Mouse (Mus musculus) kidney, postnatal 25 days (tissue): ENCODE measurements at regions not wholly inside any gene's neighbourhood (a gene's known extent, or its start where the extent isn't known, plus 50 kb on each side); places are given as distances from the start of the nearest gene placed in this dataset.

Experiments used
- DNase-seq, 2 experiments: peaks; one replicate each; pipeline ENCODE4 v3.0.0; 2021; ENCODE audit warnings: mixed read lengths in 2 of 2

DNA sequence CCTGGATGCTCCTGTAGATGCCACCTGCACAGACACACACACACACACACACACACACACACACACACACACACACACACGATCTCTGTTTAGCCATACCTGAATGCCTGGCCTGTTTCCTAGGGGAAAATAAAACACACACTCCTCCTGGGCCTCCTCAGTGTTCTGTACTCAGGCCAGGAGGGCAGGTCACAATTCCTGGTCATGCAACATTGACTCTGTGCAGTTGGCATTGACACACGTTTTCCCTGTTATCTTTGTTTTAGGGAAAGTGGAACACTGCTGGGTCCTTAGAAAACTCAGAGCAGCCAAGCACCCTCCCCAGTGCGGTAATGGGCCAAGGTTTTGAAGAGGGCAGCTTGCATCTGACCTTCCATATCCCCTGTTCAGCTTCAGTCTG, 246.7 kb downstream of the H2al1j start:
- DNase-seq = peak in 1 of 2 experiments; percentile 40

GRCm38 (mm10) chrX:11575571-11575970, 247.9 kb downstream of the H2al1j start:
- no peak for DNase-seq

- DNase-seq = no peak
Observed at GRCm38 (mm10) chrX:11576287-11576686, 248.7 kb downstream of the H2al1j start.

DNA sequence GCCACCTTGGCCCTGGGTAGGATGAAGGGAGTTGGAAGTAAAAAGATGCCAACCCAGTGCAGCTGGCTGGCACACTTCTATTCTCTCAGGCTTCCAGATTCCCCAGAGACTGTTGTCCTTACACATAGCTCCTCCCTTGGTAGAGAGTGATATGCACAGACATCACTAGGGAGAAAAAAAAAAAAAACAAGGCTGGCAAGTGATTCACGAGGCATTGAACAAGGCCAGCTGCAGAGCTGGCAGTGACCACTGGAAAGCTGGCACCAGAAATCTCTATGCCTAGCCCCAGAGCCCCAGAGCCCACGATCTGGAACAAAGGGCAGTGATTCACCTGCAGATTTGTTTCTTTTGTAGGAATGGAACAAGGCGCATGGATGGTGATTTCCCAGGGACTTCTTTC, 249.7 kb downstream of the H2al1j start:
- no peak for DNase-seq

DNA sequence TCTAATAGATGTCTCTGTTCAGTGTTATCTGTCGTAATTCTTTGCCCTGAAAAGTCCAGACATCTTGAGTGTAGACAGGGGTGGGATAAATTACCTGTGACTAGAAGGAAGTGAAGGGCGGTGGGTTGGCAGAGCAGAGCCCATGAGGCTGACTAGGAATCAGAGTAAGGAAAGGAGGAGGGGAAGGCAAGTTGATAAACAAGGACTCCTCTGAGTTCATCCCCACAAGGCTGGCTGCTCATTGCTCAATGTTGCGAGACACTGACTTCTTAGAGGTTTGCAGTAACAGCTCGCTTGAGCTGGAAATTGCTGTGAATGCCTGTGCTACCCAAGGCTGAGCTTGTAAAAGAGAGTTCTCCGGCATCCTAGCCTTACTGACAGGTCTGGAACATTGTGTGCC, 257.7 kb downstream of the H2al1j start:
- no peak for DNase-seq

- peak in 1 of 2 experiments; percentile 26 for DNase-seq
Observed at GRCm38 (mm10) chrX:11591391-11592187, 264.0 kb downstream of the H2al1j start.

- peak; percentile 37 to 69 for DNase-seq
Observed at GRCm38 (mm10) chrX:11594542-11594941, 266.9 kb downstream of the H2al1j start.

GRCm38 (mm10) chrX:11597548-11597947, 269.9 kb downstream of the H2al1j start:
- no peak for DNase-seq

DNA sequence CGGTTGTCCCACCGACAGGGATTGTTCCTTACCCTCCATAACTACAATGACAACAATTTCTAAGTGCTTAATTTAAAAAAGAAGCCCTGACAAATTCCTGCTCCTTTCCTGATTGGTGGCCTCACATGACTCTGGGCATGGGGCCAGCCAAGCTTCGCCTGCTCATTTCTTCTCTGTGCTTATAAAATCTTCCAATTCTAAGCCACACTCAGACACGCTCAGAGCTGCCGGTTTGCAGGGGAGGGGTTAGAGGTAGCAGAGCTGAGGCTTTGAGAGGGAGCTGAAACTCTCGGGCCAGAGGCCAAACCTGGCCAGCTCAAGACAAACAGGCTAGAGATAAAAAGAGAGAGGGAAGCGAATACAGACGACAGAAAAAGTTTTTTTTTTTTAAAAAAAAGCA, 286.6 kb downstream of the H2al1j start:
- DNase-seq = peak; percentile 74

DNA sequence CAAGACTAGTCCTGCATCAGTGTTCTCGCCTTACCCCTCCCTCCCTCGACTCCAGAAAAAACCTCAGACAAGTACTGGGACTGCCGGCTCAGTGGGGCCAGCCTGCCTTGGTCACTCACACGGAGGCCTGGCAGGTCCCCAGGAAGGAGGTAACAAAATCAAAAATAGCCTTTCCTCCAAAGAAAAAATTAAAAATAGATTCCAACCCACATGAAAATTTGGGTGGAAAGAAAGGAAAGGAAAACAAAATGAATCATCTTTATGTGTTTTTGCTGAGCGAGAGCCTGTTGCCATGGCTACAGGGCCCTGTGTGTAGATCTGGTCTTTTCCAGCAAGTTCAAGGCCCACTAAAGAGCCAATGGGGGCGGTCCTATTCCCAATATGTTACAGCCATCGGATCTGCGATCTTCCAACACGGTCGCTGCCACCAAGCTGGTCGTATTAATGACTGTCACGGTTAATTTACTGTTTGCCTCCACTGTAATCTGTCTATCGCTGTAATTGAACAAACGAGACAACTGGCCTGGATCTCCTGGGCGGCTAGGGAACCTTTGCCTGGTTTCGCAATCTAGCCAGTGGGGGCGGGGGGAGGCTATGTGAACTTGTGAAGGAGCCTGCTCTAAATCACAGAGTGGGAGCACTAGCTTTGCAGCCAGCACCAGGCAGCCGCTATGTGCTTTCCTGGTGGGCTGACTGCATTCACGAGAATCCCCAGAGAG, 293.6 kb downstream of the H2al1j start:
- peak; percentile 58 for DNase-seq

DNA sequence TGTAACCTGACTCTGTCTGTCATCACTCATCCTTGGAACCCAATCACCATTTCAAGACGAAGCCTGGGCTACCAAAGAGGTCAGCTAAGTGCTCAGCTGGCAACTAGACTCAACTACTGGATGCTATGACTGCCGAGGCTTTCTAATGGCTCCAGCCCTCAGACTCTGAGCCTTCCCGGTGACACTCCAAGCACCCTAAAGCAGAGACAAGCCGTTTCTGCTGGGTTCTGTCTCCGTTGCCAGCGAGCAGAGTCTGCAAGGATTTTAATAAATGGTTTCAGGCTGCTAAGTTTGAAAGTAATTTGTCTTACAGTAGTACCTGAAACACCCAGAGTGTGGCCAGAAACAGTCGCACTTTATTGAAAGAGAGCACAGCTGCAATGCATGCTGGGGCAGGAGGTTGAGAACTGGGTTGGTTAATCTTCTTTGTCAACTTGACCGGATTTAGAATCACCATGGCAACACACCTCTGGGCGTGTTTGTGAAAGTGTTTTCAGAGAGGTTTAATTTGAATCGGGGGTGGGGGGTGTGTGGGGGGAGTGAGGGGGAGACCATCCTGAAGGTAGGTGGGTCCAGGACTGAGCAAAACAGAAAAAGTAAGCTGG, 298.8 kb downstream of the H2al1j start:
- DNase-seq = no peak

GRCm38 (mm10) chrX:11629362-11629761, 301.7 kb downstream of the H2al1j start:
- no peak for DNase-seq

GRCm38 (mm10) chrX:11629906-11630305, 302.3 kb downstream of the H2al1j start:
- DNase-seq = peak in 1 of 2 experiments; percentile 42

DNA sequence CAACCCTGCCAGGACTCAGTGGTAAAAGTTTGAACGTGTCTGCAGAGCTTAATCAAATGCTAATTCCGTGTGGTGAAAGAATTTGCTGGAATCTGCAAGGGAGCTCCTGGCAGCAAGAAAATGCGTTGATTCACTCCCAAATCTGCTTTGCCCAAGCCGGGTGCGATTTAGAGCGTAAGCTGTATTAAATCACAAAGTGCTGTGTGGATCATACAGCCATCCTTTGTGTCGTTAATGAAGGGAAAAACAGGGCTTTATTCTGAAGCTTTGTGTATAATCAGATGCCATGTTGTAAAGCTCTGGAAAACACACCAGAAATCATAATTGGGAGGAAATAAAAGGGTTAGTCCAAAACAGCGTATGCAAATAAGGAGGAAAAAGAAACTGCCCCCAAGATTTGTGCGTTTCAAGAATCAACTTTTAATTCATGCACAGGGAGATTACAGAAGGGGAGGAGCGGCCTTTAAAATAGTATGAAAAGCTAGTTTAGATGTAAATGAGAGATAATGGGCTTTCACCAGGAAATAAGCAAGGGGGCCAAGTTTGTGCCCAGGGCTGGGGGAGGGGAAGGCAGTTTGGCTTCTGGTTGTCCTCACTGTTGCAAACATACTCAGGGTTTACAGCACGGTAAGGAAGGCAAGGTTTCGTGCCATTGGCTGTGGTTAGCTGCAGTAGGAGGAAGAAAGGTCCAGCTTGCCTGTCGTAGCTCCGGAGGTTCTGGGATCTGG, 303.7 kb downstream of the H2al1j start:
- peak in 1 of 2 experiments; percentile 14 for DNase-seq

GRCm38 (mm10) chrX:11632011-11632410, 304.4 kb downstream of the H2al1j start:
- DNase-seq = no peak

DNA sequence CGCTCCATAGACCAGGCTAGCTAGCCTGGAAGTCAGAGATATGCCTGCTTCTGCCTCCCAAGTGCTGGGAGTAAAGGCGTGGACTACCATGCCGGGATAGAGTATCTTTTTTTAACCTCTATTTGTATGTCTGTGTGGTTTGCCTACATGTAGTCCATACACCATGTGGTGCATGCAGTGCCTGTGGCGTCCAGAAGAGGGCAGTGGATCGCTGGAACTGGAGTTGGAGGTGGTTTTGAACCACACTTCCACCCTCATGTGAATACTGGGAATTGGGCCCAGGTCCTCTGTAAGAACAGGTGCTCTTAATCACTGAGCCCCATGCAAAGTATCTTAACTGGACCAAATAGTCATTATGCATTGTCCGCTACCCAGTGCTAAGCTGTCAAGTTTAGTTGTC, 306.2 kb downstream of the H2al1j start:
- peak; percentile 43 to 52 for DNase-seq

DNA sequence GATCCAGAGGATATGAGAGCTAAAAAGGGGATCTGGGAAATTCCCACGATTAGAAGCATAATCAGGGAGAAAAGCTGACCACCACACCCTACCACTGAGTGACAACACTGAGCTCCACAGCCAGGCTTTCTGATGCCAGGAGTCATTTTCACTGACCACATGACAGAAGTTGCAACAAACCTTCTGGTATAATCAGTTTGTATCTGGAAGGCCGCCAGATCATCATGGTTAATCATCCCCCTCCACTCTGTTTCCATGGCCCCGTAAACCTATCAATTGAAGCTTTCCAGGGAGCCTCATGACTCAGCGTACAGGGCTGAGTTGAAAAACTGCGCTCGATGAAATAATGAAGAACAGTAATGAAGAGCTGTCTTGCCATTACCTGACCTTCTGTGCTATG, 316.9 kb downstream of the H2al1j start:
- DNase-seq = peak in 1 of 2 experiments; percentile 6

- DNase-seq = no peak
Observed at GRCm38 (mm10) chrX:11646681-11647526, 319.3 kb downstream of the H2al1j start.

DNA sequence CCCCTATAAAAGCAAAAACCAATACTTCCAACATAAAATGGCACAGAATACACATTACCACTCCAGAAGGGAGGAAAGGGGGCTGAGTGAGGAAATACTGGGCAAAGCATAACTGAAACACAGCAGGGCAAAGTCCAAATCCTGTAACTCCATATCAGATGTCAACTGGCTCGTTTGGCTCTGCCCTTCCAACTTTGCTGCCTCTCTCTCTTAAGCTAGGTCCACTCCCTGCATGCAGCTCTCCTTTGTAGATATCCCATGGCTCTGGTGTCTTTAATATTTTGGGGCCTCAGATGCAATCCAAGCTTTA, 319.9 kb downstream of the H2al1j start:
- no peak for DNase-seq

- DNase-seq = no peak
Observed at GRCm38 (mm10) chrX:11653336-11653735, 325.7 kb downstream of the H2al1j start.

DNA sequence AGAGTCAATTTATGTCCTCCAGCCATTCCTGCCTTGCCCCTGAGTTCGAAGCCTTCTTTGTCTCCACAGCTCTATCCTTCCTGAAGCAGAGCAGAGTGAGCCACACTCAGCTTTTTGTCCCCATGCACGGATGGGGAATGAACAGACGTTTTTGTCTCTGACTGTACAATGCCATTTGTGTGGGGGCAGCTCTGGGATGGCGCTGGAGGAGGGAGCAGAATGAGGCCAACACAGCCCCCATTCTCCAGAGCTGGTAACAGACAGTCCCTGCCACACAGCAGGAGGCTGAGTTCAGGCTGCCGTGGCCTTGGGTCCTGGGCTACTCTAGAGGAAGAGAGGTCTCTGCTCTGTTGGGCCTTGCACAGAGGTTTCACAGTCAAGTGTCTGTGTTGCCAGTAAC, 327.4 kb downstream of the H2al1j start:
- DNase-seq = no peak

GRCm38 (mm10) chrX:11655466-11655865, 327.8 kb downstream of the H2al1j start:
- DNase-seq = no peak
